Mouse (Mus musculus): ENCODE results near the gene Serpinb6c. TPM values are rescaled to one million over a fixed set of nuclear protein-coding genes. Genes with fewer than 3 reads are reported as not detected.

Gene Serpinb6c
- 0.31 and 0.35 TPM in 2 replicates for polyA plus RNA-seq (2012; rRNA removed)

DNA sequence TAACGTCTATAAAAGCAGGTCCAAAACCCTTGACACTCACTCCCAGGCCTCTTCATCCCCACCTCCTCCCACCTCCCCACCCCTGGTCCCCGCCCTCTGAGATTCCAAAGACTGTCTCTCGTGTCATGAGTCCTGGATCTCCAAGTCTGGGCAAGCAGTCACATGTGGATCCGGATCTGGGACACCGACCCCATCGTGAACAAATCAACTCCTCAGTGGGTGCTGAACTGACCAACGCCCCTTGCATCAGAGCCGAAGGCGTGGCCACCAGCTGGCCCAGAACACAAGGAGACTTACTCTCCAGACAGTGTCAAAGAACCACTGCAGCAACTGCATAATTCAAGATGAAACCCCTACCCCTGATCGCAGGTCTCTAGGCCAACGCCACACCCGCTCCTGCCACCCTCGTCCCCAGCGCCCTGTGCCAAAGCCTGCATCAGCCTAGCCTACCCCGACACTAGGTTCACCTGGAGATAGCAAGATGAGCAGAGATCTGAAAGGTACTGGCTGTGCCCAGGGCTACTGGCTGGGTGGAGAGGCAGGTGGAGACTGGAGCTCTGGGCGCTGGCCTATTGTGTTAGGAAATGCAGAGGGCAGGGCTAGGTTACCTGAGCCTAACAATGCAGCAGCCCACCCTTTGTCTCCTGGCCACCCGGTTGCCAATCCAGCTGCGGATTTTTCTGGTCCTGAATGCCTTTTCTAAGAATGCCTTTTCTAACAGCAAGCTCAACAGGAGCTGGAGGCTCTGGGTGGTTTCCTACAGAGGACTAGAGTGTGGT, at the start of gene Serpinb6c:
Gene Serpinb6c, minus strand, starts transcription at position 533 of the 779 bp plus-strand sequence.

DNA sequence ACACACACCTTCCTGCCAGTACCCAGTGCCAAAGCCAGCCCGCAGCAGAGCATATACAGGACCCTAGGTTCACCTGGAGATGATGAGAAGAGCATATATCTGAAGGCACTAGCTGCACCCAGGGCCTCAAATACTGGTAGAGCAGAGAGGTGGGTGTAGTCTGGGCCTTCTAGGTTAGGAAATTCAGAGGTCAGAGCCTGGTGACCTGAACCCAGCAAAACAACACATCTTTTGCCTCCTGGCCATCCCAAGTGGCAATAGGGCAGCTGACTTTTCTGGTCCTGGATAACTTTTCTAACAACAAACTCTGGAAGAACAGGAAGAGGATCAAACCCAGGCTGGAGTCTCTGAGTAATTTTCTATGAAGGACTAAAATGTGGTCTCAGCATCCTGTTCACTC, 62.2 kb downstream of the Serpinb6c start, which contains the start of gene Serpinb6e:
Gene Serpinb6e, minus strand, starts transcription at position 101 of the 400 bp plus-strand sequence.

Other genes with a start within 250 kb of the Serpinb6c start
- not detected in 2 replicates for gene Serpinb6d, start 244.3 kb downstream of the Serpinb6c start, polyA plus RNA-seq (2012; rRNA removed)
- 0.05 TPM in 2 replicates for gene Serpinb6e, start 62.3 kb downstream of the Serpinb6c start, polyA plus RNA-seq (2012; rRNA removed)
- gene Nqo2, start 59.0 kb upstream of the Serpinb6c start, polyA plus RNA-seq (2012; rRNA removed) = 4.2 and 5.7 TPM in 2 replicates
- gene Ripk1, start 96.7 kb upstream of the Serpinb6c start, polyA plus RNA-seq (2012; rRNA removed) = 3.3 and 3.8 TPM in 2 replicates
- gene Serpinb6a, start 97.1 kb upstream of the Serpinb6c start, polyA plus RNA-seq (2012; rRNA removed) = 38.0 and 39.3 TPM in 2 replicates
- 30.4 and 35.4 TPM in 2 replicates for gene Bphl, start 131.9 kb upstream of the Serpinb6c start, polyA plus RNA-seq (2012; rRNA removed)
- 5,552 and 5,589 TPM in 2 replicates for gene Tubb2a, start 172.3 kb upstream of the Serpinb6c start, polyA plus RNA-seq (2012; rRNA removed)
- 9,323 and 9,673 TPM in 2 replicates for gene Tubb2b, start 224.8 kb upstream of the Serpinb6c start, polyA plus RNA-seq (2012; rRNA removed)

Measured in central nervous system, embryonic 18 days (tissue).